Mouse (Mus musculus): ENCODE results near the gene Klk1b24.

- no peak for TF ChIP-seq POLR2A (IDR thresholded peaks at IDR 0.05; ENCODE audit: borderline replicate concordance, low read depth, low read length)
- TF ChIP-seq CTCF (IDR thresholded peaks at IDR 0.05; ENCODE audit: low read depth, low read length), result no peak
Observed at GRCm38 (mm10) chr7:44197891-44198290, 9.9 kb downstream of the Klk1b24 start, which contains the start of gene Klk1b3.

Measured in bone marrow macrophage, adult 2 months (primary cell).